Mouse (Mus musculus) splenic B cell, adult 2 months (primary cell): ENCODE data around the gene A430033K04Rik.

Source experiments
- DNase-seq: peaks from one replicate; pipeline ENCODE4 v3.0.0-alpha.2; 2011; ENCODE audit warnings: low read depth, low spot score
- H3K27me3 ChIP-seq: 2 replicates; pipeline ENCODE4 v1.6.1; 2012; ENCODE audit warnings: mild to moderate bottlenecking, low read length, moderate library complexity, mixed read lengths; ENCODE audit not compliant: control insufficient read depth, poor library complexity, insufficient read depth, severe bottlenecking
- H3K36me3 ChIP-seq: 2 replicates; pipeline ENCODE4 v1.6.1; 2012; ENCODE audit warnings: mild to moderate bottlenecking, low read length, moderate library complexity, mixed read lengths; ENCODE audit not compliant: control insufficient read depth, poor library complexity, insufficient read depth, severe bottlenecking

The A430033K04Rik gene

GRCm38 (mm10) chr5:138622645-138623477 lies at the start of gene A430033K04Rik:
TSS of gene A430033K04Rik (plus strand) at chr5:138622859.
- DNase-seq: peak; percentile 95
- no peaks in the 10 kb centered on the region for H3K36me3 ChIP-seq
- no peaks in the 10 kb centered on the region for H3K27me3 ChIP-seq

GRCm38 (mm10) chr5:138587396-138587795 lies 35.3 kb upstream of the A430033K04Rik start:
- no peak for DNase-seq
- no peaks in the 10 kb centered on the region for H3K36me3 ChIP-seq
- no peaks in the 10 kb centered on the region for H3K27me3 ChIP-seq

- peak; percentile 57 for DNase-seq
- no peaks in the 10 kb centered on the region; the same call in 1 of the 2 replicates for H3K27me3 ChIP-seq
- H3K36me3 ChIP-seq: peaks cover 3% of the 10 kb centered on the region; the same call in 1 of the 2 replicates
Measured at GRCm38 (mm10) chr5:138618353-138618752, 4.3 kb upstream of the A430033K04Rik start.

- Histone ChIP-seq H3K27me3 (no peaks in the 10 kb centered on the region), H3K36me3 (0 out of 2 replicates have a peak, but pooled peaks cover 2% of the 10 kb centered on the region)
- peak; percentile 97 for DNase-seq
Measured at GRCm38 (mm10) chr5:138619211-138620128, 3.2 kb upstream of the A430033K04Rik start, which contains the start of gene Zfp68. TSS of gene Zfp68 (minus strand) at chr5:138619761.

GRCm38 (mm10) chr5:138620836-138621235 lies 1.8 kb upstream of the A430033K04Rik start:
- H3K36me3 ChIP-seq: 0 out of 2 replicates have a peak, but pooled peaks cover 2% of the 10 kb centered on the region

GRCm38 (mm10) chr5:138623478-138623875 lies 818 bp downstream of the A430033K04Rik start:
- Histone ChIP-seq H3K27me3 (no peaks in the 10 kb centered on the region), H3K36me3 (no peaks in the 10 kb centered on the region)
- no peak for DNase-seq

More at GRCm38 (mm10) chr5:138620836-138621235, 1.8 kb upstream of the A430033K04Rik start:
- no peaks in the 10 kb centered on the region for H3K27me3 ChIP-seq
- no peak for DNase-seq

- no peaks in the 10 kb centered on the region for H3K27me3 ChIP-seq
- DNase-seq: no peak
- 0 out of 2 replicates have a peak, but pooled peaks cover 4% of the 10 kb centered on the region for H3K36me3 ChIP-seq
Measured at GRCm38 (mm10) chr5:138636486-138636885, 13.8 kb downstream of the A430033K04Rik start.

GRCm38 (mm10) chr5:138641081-138641480 lies 18.4 kb downstream of the A430033K04Rik start:
- 0 out of 2 replicates have a peak, but pooled peaks cover 4% of the 10 kb centered on the region for H3K36me3 ChIP-seq
- no peaks in the 10 kb centered on the region for H3K27me3 ChIP-seq
- no peak for DNase-seq

GRCm38 (mm10) chr5:138641761-138642160 lies 19.1 kb downstream of the A430033K04Rik start:
- no peaks in the 10 kb centered on the region for H3K27me3 ChIP-seq
- 0 out of 2 replicates have a peak, but pooled peaks cover 4% of the 10 kb centered on the region for H3K36me3 ChIP-seq
- no peak for DNase-seq

- no peaks in the 10 kb centered on the region for H3K36me3 ChIP-seq
- H3K27me3 ChIP-seq: no peaks in the 10 kb centered on the region
- no peak for DNase-seq
Measured at GRCm38 (mm10) chr5:138652911-138653310, 30.3 kb downstream of the A430033K04Rik start.

- no peaks in the 10 kb centered on the region for H3K27me3 ChIP-seq
- peak; percentile 63 for DNase-seq
- H3K36me3 ChIP-seq: no peaks in the 10 kb centered on the region
Measured at GRCm38 (mm10) chr5:138656477-138657156, 34.0 kb downstream of the A430033K04Rik start.

GRCm38 (mm10) chr5:138657407-138657806 lies 34.7 kb downstream of the A430033K04Rik start:
- no peaks in the 10 kb centered on the region for H3K27me3 ChIP-seq
- peak; percentile 2 for DNase-seq
- no peaks in the 10 kb centered on the region for H3K36me3 ChIP-seq

- peak; percentile 82 for DNase-seq
- Histone ChIP-seq H3K36me3 (no peaks in the 10 kb centered on the region), H3K27me3 (no peaks in the 10 kb centered on the region)
Measured at GRCm38 (mm10) chr5:138657854-138658253, 35.2 kb downstream of the A430033K04Rik start.

GRCm38 (mm10) chr5:138658922-138659321 lies 36.3 kb downstream of the A430033K04Rik start:
- DNase-seq: peak; percentile 85
- Histone ChIP-seq H3K36me3 (no peaks in the 10 kb centered on the region), H3K27me3 (no peaks in the 10 kb centered on the region)
